Mouse (Mus musculus) bone marrow, adult 2 months (tissue): ENCODE results near the gene Srp9. TPM values are rescaled to one million over a fixed set of nuclear protein-coding genes. Genes with fewer than 3 reads are reported as not detected.
A peak's percentile ranks its signal among the peaks of the same experiment; 100 is the strongest.
"Not testable (repeated sequence)": the region's sequence is repeated elsewhere in the genome, so short reads cannot be mapped to it uniquely, and the experiment has no call there.

Source experiments
- H3K27ac ChIP-seq: fragments of 200-500 bp; 2 replicates; pipeline ENCODE4 v1.5.1; 2012; ENCODE audit warnings: low read depth, mild to moderate bottlenecking, control low read depth, inconsistent platforms, low read length; ENCODE audit not compliant: control insufficient read depth, poor library complexity, insufficient read depth
- H3K4me1 ChIP-seq: fragments of 200-500 bp; 2 replicates; pipeline ENCODE4 v1.6.1; 2011; ENCODE audit warnings: low read length; ENCODE audit not compliant: control insufficient read depth, insufficient read depth
- H3K4me3 ChIP-seq: fragments of 200-500 bp; replicated peaks from 2 replicates; pipeline ENCODE3; 2011; ENCODE audit warnings: mild to moderate bottlenecking, low read depth, low read length, control low read depth; ENCODE audit not compliant: control insufficient read depth
- CTCF ChIP-seq: fragments of 200-500 bp; IDR thresholded peaks from 2 replicates; pipeline ENCODE4 v1.5.1; 2011; ENCODE audit warnings: low read length, control low read depth; ENCODE audit not compliant: control insufficient read depth, insufficient read depth
- POLR2A ChIP-seq: fragments of 200-500 bp; IDR thresholded peaks from 2 replicates; pipeline ENCODE4 v1.6.1; 2011; ENCODE audit warnings: low read depth, mild to moderate bottlenecking, control low read depth, low read length, borderline replicate concordance; ENCODE audit not compliant: control insufficient read depth
- WGBS: fragments of 180-500 bp; shearing (Covaris S2); methylation state at CpG from one replicate; pipeline ENCODE4 v1.1.7; 2018; 5-methylcytosine and 5-hydroxymethylcytosine counted together
- polyA plus RNA-seq: library from polyadenylated mRNA; stranded (reverse); fragments of >200 nt; gene quantifications from 2 replicates; pipeline ENCODE4 v1.2.4, GENCODE M21; 2011; ENCODE audit warnings: low replicate concordance; ENCODE audit not compliant: missing spikeins, insufficient read depth, insufficient read length

The Srp9 gene
- polyA plus RNA-seq, 1 experiment: 72.7 TPM

DNA sequence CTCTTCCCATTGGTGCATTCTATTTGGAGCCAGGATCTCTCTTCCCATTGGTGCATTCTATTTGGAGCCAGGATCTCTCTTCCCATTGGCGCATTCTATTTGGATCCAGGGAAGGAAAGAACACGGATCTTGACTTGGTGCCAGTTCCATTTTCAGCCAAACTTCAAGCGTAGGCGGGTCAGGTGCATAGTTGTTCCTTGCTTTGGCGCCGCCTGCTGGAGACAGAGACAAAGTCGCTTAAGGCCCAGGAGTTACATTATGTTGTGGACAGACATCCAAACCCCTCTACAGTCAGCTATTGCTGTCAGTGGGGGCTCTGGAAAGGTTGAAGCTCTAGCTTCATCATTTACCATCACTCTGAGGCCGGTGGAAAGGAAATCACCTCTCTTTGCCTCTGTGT, 18.8 kb downstream of the Srp9 start:
- no peak overlapping the region for H3K27ac ChIP-seq
- H3K4me1 ChIP-seq: no peaks in the 10 kb centered on the region
- no peak overlapping the region for H3K4me3 ChIP-seq
- WGBS: 64% methylated on average over 8 of the region's 8 CpGs
- TF ChIP-seq CTCF: peak; percentile 62
- no peak for TF ChIP-seq POLR2A

DNA sequence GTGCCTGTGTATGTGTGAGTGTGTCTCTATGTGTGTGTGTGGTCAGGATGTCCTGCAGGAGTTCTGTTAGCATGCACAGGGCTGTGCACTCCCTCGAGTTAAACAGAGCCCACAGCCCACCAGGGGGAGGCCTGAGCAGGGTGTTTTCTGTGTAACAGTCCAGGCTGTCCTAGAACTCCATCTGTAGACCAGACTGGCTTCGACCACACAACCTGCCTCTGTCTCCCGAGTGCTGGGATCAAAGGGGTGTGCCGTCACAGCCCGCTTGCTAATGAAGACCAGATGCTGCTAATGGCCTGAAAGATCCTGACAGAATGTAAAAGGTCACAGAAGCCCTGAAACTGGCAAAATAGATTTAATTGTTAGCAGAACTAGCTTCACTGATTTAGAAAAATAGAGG, 21.0 kb downstream of the Srp9 start:
- 69% methylated on average over 5 of the region's 5 CpGs for WGBS
- Histone ChIP-seq H3K4me3 (no peak overlapping the region), H3K27ac (no peak overlapping the region), H3K4me1 (no peaks in the 10 kb centered on the region)
- no peak for TF ChIP-seq CTCF
- no peak for TF ChIP-seq POLR2A

DNA sequence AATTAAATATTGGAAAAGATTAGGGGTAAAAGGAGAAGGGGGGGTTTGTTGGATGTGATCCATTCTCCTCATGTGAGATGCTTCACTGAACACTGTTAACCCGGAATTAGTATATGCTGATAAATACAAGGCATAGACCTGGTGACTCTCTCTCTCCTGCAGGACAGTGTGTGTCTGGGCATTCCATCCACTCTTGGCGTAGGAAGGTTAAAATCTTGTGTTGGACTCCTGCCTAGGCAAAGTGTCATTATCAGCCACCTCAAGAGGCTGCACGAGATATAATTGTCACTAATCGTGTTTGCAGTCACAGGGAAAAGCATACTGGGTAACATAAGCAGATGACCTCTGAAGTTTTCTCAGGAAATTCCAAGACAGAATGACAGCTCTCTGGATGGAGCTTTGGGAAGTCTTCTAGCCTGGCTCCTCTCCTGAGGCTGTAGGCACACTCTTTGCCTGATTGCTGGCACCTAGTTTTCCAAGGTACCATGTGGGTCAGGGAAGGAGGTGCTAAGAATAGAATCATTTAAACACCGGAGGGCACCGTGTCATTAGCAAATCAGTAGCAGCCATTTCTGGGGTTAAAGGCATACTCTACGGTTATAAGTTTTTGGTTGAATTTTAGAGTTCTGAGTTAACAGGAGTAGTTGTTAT, 24.5 kb downstream of the Srp9 start:
- no peaks in the 10 kb centered on the region for H3K4me1 ChIP-seq

DNA sequence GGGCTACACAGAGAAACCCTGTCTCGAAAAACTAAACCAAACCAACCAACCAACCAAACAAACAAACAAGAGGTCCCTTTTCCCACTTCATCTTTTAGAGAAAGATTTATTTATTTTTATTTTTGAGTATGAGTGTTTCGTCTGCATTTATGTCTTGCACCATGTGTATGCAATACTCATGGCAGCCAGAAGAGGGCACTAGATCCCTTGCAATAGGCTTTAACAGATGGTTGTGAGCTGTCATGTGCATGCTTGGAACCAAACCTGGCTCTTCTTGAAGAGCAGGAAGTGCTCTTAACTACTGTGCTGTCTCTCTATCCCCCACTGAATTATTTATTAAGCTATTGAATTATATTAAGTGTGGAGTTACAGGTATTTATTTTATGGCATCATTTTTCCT, 25.4 kb downstream of the Srp9 start:
- no peak for TF ChIP-seq POLR2A
- TF ChIP-seq CTCF: peak; percentile 28; the same call in 1 of the 2 replicates
- H3K4me3 ChIP-seq: no peak overlapping the region
- H3K4me1 ChIP-seq: no peaks in the 10 kb centered on the region
- WGBS: 76% methylated on average over 2 of the region's 2 CpGs
- H3K27ac ChIP-seq: no peak overlapping the region

More for the DNA sequence above, 24.5 kb downstream of the Srp9 start:
- TF ChIP-seq CTCF: no peak
- TF ChIP-seq POLR2A: no peak
- WGBS: 66% methylated on average over 7 of the region's 7 CpGs
- no peak overlapping the region for H3K27ac ChIP-seq
- H3K4me3 ChIP-seq: no peak overlapping the region

DNA sequence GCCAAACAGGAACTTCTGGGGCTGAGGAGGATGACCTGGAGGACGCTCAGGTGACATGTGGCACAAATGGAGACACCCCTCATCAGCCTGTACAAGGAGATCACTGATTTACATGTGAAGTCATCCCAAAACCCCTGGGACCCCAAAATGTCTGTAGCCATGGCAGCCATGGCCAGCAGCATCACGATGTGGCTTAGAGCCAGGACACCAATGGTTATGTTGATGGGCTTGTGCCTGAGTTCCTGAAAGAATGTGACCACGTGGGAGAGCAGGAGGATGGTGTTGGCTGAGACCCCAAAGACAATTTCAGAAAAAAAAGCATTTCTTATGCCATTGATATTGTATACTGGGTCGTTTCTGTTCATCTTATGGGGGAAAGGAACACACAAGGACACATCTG, 33.2 kb downstream of the Srp9 start:
- Histone ChIP-seq H3K4me1 (no peaks in the 10 kb centered on the region), H3K27ac (no peak overlapping the region), H3K4me3 (no peak overlapping the region)
- no peak for TF ChIP-seq POLR2A
- no peak for TF ChIP-seq CTCF
- WGBS: 58% methylated on average over 4 of the region's 4 CpGs

DNA sequence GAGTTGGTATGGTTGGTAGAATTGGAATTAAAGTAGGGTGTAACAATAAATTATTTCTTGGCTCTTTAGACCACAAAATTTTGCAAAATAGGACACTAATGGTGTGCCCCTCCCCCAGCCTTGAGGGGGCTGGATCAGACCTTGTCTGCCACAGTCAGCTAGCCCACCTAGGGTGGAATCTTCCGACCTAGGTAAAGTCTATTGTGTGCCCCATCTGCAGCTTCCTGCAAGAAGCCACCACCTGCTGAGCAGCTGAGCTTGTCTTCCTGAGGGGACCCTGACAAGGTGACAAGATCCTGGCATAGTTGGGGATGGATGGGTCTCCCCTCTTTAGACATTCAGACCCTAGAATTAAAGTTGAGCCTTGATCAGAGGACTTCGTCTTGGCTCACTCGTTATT, 35.0 kb downstream of the Srp9 start:
- Histone ChIP-seq H3K4me3 (no peak overlapping the region), H3K27ac (no peak overlapping the region), H3K4me1 (no peaks in the 10 kb centered on the region; the same call in 1 of the 2 replicates)
- WGBS: 81% methylated on average over 3 of the region's 3 CpGs
- TF ChIP-seq POLR2A (no peak), CTCF (no peak)

DNA sequence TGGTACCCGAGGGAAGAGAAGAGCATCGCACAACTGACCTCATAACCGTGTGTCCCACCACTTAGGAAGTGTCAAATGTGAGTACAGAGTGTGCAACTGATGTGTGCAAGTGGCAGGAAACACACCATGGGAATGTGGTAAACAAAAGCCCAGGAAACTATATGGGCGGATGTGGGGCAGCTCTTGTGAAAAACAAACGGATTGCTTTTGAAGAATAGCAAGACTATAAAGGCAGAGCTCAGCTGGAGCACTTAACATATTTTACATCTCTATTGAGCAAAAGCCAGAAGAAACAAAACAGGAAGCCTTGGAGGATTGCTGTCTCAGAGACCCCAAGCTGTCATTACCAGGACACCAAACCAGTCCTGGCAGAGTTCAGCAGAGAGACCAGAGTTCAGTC, 38.4 kb downstream of the Srp9 start:
- H3K4me3 ChIP-seq: no peak overlapping the region
- 17% methylated on average over 5 of the region's 5 CpGs for WGBS
- H3K27ac ChIP-seq: no peak overlapping the region
- H3K4me1 ChIP-seq: no peaks in the 10 kb centered on the region; the same call in 1 of the 2 replicates
- no peak for TF ChIP-seq POLR2A
- TF ChIP-seq CTCF: no peak

DNA sequence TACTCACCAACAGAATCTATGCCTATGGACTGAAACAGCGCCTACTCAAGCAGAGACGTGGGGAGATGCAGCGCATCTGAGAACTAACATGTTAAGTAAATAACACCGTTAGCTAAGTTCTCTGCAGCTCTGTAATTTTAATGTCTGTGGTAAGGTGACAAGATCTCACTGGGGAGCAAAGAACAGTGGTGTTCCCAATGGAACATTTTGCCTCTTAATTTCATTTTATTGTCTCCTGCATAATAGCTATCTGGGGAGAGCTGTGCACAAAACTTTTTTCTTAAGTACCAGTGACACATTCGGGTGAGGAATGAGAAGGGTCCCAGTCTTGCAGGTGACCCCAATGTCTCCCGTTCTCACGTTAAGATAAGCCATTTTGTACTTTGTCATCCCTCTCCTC, 39.8 kb downstream of the Srp9 start, which contains the start of gene Vmn1r1:
Gene Vmn1r1 (minus strand): TSS at position 101 of the 400 bp plus-strand sequence.
- H3K4me3 ChIP-seq: no peak within 1 kb of the TSS
- no peaks in the 10 kb centered on the region; the same call in 1 of the 2 replicates for H3K4me1 ChIP-seq
- no peak within 1 kb of the TSS for H3K27ac ChIP-seq
- 83% methylated on average over 7 of the region's 7 CpGs for WGBS
- no peak for TF ChIP-seq POLR2A
- TF ChIP-seq CTCF: no peak

DNA sequence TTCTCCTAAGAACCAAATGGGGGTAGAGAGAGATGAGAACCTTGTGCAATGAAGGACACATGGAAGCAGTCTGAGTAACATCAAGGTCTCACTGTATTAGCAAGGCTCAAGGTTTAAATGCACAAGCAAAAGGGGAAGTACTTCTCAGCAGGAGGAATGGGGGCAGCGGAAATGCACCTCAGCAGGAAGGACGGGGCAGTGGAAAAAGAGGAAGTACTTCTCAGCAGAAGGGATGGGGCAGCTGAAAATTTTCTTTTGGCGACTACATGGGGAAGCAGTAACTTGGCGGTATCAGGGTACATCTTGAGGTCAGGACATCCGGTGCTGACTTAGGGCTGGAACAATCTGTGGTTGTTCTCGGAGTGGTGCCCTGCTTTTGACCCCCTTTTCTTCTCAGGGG, 45.7 kb downstream of the Srp9 start:
- H3K4me1 ChIP-seq, H3K27ac ChIP-seq, H3K4me3 ChIP-seq: not testable (repeated sequence)
- WGBS: 73% methylated on average over 6 of the region's 6 CpGs

DNA sequence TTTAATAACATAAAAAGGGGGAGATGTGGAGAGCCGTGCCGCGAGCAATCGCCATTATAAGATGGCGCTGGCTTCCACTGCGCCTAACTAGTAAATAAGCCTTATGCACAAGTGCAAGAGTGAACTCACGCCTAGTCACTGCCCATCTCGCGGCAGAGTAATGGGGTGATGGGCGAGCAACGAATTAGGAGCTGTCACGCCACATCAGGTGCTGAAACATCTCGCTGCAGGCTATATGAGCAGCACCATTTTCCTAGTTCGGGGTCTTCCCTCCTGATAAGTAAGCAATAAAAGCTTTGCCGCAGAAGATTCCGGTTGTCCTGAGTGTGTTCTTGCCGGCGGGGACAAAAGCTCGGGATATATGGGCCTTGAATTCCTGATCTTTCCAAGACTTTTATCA, 52.4 kb downstream of the Srp9 start:
- WGBS: 85% methylated on average over 19 of the region's 19 CpGs

More for the DNA sequence above, 52.4 kb downstream of the Srp9 start:
- not testable (repeated sequence) for H3K4me3 ChIP-seq, H3K27ac ChIP-seq, H3K4me1 ChIP-seq
